Mouse (Mus musculus): Measurements from ENCODE around the gene Ovgp1. TPM values are rescaled to one million over a fixed set of nuclear protein-coding genes. Genes with fewer than 3 reads are reported as not detected.
A peak's percentile ranks its signal among the peaks of the same experiment; 100 is the strongest.

The Ovgp1 gene
- total RNA-seq (2015; ENCODE audit: low replicate concordance): 4.4 and 21.9 TPM in 2 replicates
- total RNA-seq (2017; ENCODE audit: low replicate concordance): 31.0 and 38.5 TPM in 2 replicates

DNA sequence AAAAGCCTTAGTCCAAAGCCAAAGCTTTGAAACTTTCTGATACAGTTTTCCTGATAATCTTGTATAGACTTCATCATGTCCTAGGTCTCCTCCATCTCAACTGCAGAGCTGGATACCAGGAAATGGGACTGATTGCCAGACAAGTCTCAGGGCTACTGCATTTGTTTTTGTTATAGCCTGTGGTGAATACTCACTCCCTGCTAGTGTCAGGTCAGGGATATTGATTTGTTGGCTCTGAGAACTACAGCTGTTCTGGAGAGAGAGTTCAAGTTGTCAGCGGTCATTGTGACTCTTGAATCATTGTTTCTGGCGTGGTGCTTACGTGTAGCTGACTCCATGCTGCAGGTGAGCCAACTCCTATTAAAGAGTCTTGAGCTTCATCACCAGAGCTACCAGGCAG lies at the start of gene Ovgp1:
Gene Ovgp1 (plus strand): TSS at position 301 of the 400 bp plus-strand sequence.
- no peak for ATAC-seq (replicated peaks; ENCODE audit: low FRiP score, poor library complexity, severe bottlenecking)

GRCm38 (mm10) chr3:105924616-105925015 lies 48.9 kb upstream of the Ovgp1 start:
- ATAC-seq (replicated peaks; ENCODE audit: low FRiP score, poor library complexity, severe bottlenecking): no peak

GRCm38 (mm10) chr3:105927561-105928194 lies 45.8 kb upstream of the Ovgp1 start:
- no peak for ATAC-seq (replicated peaks; ENCODE audit: low FRiP score, poor library complexity, severe bottlenecking)

- ATAC-seq (replicated peaks; ENCODE audit: low FRiP score, poor library complexity, severe bottlenecking): no peak
These were observed 45.3 kb upstream of the Ovgp1 start for GRCm38 (mm10) chr3:105928195-105928569.

DNA sequence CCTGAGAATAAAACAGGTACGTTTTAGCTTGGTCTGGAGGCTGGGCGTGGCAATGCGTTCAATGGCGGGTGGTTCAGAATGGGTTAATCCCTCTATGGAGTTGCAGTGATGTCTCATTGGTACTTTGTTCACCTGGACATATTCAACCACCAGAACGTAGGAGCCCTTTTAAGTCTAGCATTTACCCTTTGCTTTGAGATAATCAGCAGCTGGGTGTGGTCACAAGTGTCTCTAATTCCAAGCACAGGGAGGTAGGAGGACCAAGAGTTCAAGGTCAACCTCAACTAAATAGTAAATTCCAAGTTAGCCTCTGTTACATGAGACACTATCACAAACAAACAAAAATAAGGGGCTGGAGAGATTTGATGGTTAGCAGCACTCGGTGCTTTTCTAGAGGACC lies 44.7 kb upstream of the Ovgp1 start:
- no peak for ATAC-seq (replicated peaks; ENCODE audit: low FRiP score, poor library complexity, severe bottlenecking)

- ATAC-seq (replicated peaks; ENCODE audit: low FRiP score, poor library complexity, severe bottlenecking): no peak
These were observed 43.7 kb upstream of the Ovgp1 start for GRCm38 (mm10) chr3:105929821-105930220.

DNA sequence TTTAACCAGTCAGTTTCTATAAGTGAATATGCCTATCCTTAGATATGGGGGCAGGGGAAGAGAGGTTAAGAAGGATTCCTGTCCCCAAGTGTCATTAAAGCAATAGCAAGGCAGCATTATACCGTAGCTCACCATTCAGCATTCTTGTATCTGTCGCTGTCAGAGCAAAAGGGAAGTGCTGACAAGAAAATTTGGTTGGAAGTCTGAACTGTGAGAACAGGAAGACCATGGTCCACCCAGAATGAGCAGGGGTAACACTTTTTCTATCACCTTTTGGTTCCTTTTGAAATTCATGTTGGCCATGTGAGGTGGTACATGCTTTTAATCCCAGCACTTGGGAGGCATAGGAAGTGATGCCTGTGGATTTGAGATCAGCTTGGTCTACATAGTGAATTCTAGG lies 42.4 kb upstream of the Ovgp1 start:
- no peak for ATAC-seq (replicated peaks; ENCODE audit: low FRiP score, poor library complexity, severe bottlenecking)

- no peak for ATAC-seq (replicated peaks; ENCODE audit: low FRiP score, poor library complexity, severe bottlenecking)
These were observed 41.1 kb upstream of the Ovgp1 start, which contains the start of gene I830077J02Rik for GRCm38 (mm10) chr3:105932240-105933071. Gene I830077J02Rik, minus strand, starts transcription at chr3:105932664.

- no peak for ATAC-seq (replicated peaks; ENCODE audit: low FRiP score, poor library complexity, severe bottlenecking)
These were observed 39.6 kb upstream of the Ovgp1 start for GRCm38 (mm10) chr3:105933926-105934325.

- ATAC-seq (replicated peaks; ENCODE audit: low FRiP score, poor library complexity, severe bottlenecking): no peak
These were observed 38.5 kb upstream of the Ovgp1 start for GRCm38 (mm10) chr3:105935033-105935432.

DNA sequence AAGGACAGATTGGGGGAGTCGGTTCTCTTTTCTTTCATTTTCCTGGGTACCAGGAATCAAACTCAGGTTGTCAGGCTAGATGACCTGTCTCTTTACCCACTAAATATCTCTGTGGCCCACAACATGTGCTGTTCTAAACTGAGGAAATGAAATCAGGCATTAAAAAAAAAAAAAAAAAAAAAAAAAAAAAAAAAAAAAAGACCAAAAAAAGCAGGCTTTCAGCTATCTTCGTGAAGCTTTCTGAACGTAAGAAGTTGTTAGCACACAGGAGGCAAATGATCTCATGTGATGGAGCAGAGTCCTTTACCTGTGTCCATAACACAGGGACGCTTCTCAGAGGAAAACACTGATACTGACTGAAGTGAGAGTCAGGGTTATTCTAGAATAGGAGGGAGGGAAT lies 37.4 kb upstream of the Ovgp1 start:
- no peak for ATAC-seq (replicated peaks; ENCODE audit: low FRiP score, poor library complexity, severe bottlenecking)

- ATAC-seq (replicated peaks; ENCODE audit: low FRiP score, poor library complexity, severe bottlenecking): no peak
These were observed 22.2 kb upstream of the Ovgp1 start for GRCm38 (mm10) chr3:105951348-105951747.

GRCm38 (mm10) chr3:105957235-105957634 lies 16.3 kb upstream of the Ovgp1 start:
- ATAC-seq (replicated peaks; ENCODE audit: low FRiP score, poor library complexity, severe bottlenecking): no peak

GRCm38 (mm10) chr3:105958204-105958603 lies 15.3 kb upstream of the Ovgp1 start:
- ATAC-seq (replicated peaks; ENCODE audit: low FRiP score, poor library complexity, severe bottlenecking): no peak

GRCm38 (mm10) chr3:105958974-105959580 lies 14.4 kb upstream of the Ovgp1 start, which contains the start of gene Wdr77:
Gene Wdr77, plus strand, starts transcription at chr3:105959369.
- peak; percentile 94 for ATAC-seq (replicated peaks; ENCODE audit: low FRiP score, poor library complexity, severe bottlenecking)

- no peak for ATAC-seq (replicated peaks; ENCODE audit: low FRiP score, poor library complexity, severe bottlenecking)
These were observed 13.9 kb upstream of the Ovgp1 start for GRCm38 (mm10) chr3:105959585-105959984.

DNA sequence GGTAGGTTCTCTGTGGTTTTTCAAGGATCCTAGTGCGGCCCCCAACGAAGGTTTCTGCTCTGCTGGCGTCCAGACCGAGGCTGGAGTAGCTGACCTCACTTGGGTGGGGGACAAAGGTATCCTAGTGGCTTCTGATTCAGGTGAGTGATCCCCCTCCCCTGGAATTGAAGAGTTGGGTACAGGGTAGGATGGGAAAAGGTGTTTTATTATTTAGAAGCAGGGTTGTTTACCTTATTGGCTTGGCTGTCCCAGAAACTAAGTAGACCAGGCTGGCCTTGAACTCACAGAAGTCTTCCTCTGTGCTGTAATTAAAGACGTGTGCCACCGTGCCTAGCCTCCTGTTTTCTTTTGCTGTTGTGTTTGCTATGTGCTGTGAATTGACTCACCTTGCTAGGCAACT lies 13.5 kb upstream of the Ovgp1 start, which contains the start of gene Atp5f1:
Gene Atp5f1 (minus strand): TSS at position 101 of the 400 bp plus-strand sequence.
- no peak for ATAC-seq (replicated peaks; ENCODE audit: low FRiP score, poor library complexity, severe bottlenecking)

DNA sequence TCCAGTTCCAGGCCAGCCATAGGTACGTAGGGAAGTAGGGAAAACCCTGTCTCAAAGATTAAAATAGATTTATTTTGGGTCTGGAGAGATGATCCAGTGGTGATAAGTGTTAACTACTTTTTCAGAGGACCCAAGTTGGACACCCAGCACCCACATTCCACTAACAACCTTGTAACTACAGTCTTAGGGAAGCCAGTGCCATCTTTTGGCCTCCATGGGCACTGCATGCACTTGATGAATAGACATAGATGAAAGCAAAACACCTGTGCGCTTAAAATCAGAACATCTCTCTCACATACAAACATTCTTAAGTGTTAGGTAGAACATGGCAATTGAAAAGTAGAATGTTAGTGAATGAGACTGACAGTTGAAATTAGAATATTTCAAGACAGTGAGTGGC lies 12.8 kb upstream of the Ovgp1 start:
- ATAC-seq (replicated peaks; ENCODE audit: low FRiP score, poor library complexity, severe bottlenecking): no peak

GRCm38 (mm10) chr3:105971831-105972446 lies 1.6 kb upstream of the Ovgp1 start:
- ATAC-seq (replicated peaks; ENCODE audit: low FRiP score, poor library complexity, severe bottlenecking): no peak

DNA sequence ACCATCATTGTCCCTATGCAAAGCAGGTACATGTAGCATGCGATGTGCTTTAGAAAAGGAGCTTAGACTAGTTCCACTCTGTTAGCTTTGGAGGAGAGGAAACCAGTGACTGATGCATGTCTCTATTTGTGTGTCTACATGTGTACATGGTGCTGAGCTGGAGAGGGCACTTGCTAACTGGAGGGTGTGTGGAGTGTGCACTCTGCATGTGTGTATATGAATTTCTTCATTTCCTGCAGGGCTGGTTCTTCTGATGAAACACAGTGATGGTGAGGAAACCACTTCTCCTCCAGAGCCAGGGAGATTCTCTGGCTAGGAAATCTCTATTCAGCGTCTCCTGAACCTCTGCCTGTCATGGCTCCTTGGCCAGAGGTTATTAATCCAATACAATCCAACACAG lies 663 bp downstream of the Ovgp1 start:
- ATAC-seq (replicated peaks; ENCODE audit: low FRiP score, poor library complexity, severe bottlenecking): no peak

All from erythroblast, adult 5-6 weeks (primary cell).